Mouse (Mus musculus) left cerebral cortex, postnatal 14 days (tissue): ENCODE measurements around the gene Map4k1. TPM values are rescaled to one million over a fixed set of nuclear protein-coding genes. Genes with fewer than 3 reads are reported as not detected.

ENCODE experiments used
- DNase-seq, 2 experiments: peaks; one replicate each; pipeline ENCODE4 v3.0.0; 2021 to 2022; ENCODE audit warnings: low spot score in 2 of 2, mixed read lengths in 1 of 2
- intact Hi-C: fragments of 180-260 bp; cut with DNase I; formaldehyde crosslinking; loops from one replicate; pipeline ENCODE4 v1.15.1; 2025
- total RNA-seq, 2 experiments: library from RNA; stranded (reverse); gene quantifications; 2 replicates each; pipeline ENCODE4 v1.2.3; 2021

Gene Map4k1
- total RNA-seq, 2 experiments from 2014 or later, result 2.0 to 3.7 TPM

DNA sequence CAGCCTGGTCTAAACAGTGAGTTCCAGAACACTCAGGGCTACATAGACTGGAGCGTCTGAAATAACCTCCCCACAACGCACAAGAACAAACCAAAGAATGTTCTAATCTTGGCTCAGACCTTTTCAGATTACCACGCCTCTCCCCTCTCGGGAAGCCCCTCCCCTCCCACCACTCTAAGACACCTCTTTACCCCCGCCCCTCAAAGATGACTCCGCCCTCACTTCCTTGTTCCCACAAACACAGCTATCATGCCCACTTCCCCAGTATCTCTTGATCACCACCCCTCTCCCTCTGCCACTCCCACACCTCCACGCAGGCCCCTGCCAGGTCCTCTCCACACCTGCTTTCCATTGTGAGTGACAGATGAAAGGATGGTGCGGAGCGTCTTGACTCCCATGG lies 26.9 kb downstream of the Map4k1 start:
- intact Hi-C loops, result no loop called here
- DNase-seq, result no peak

DNA sequence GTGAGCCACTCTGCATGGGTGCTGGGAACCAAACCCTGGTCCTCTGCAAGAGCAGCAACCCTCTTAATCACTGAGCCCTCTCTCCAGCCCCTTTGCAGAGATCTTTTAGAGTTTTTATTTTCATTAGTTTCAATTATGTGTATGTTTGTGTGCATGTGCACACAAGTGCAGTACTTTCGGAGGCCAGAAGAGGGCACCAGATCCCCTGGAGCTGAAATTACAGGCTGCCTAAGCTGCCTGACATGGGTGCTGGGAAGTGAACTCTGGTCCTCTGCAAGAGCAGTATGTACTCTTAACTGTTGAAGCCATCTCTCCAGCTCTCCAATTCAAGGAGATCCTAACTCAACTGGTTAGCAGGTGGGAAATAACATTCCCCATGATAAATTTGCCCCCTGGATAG lies 33.1 kb downstream of the Map4k1 start:
- intact Hi-C loops, result no loop called here
- no peak for DNase-seq

DNA sequence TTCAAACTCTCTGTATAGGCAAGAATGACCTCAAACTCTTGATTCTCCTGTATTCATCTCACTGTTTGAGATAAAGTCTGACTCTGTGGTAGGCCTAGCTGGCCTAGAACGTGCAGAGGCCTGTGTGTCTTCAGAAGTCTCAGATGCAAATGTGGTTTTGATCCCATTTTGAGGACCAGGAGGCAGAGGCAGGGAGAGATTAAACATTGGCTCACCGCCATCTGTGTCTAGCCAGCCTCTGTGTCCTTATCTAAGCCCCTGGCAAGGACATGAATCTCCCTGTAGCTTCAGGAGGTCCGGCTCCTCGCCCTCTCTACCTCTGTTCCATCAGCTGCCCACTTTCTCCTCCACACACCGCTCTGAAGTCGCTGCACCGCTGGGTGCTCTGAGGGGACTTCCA lies 34.6 kb downstream of the Map4k1 start:
- DNase-seq, result no peak

DNA sequence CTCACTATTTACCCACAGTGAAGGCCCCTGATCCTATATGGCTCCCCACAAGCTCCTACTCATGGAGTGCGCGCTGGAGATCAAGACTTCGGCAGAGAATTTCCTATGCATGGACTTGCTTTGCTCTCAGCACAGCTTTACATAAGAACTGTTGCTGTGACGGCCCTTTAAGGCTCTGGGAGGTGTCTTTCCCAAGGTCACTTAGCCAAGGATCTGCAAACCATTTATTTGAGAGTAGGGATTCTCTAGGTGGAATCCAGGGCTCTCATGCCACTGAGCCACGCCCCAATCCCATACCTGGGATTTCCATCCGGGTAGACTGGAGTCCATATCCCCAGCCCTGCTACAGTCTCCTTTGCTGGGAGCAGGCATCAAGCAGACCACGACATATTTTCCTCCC lies 35.4 kb downstream of the Map4k1 start:
- DNase-seq, result no peak
- intact Hi-C loops, result no loop called here

More for the DNA sequence above, 34.6 kb downstream of the Map4k1 start:
- intact Hi-C loops, result no loop called here

DNA sequence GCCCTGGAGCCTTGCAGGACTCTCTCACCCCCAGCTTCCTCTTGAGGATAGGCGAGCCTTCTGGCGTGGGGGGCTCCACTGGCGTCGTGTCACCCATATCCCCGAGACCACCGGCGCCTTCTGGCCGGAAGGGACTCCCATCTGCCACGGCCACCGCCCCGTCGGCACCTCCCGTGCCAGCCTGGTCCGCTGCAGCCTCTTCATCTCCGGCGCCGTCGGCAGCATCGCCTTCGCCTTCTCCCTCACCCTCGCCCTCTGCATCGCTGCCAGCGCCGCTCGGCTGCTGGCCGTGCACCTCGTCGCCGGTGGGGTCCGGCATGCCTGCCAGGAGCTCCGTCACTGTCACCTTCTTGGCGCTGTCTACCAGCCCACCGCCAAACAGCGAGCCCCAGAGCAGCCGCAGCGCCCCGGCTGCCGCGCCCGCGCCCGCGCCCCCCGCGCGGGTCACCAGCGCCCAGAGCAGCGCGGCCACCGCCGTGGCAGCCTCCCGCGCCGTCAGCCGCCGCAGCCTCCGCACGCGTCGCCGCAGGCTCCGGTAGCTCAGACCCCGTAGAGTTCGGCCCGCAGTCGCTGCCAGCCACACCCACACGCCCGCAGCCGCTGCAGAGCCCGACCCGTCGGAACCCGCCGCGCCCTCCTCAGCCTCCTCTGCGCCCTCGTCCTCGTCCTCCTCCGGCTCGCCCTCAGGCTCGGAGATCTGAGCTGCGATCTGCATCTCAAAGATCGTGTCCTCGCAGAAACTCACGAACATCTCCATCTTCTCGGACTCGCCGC lies 37.8 kb downstream of the Map4k1 start:
- intact Hi-C loops, result no loop called here

DNA sequence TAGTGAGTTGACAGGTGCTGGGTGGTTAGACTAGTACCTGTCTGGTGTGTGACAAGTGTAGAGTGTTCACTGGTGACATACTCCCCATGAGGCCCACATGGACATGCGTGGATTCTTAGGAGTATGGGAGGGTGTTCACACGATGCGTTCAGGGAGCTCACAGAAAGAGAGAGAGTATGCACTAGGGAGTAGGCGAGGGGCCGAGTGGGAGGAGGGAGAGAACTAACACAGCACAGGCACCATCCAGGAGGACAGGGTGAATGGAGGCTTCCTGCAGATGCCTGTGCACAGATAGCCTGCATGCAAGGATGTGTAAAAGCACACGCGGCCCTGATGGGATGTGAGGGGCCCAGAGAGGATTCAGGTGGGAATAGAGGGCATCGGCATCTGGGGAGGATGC lies 40.6 kb downstream of the Map4k1 start:
- no peak for DNase-seq
- intact Hi-C loops, result no loop called here

More for the DNA sequence above, 37.8 kb downstream of the Map4k1 start:
- no peak for DNase-seq

DNA sequence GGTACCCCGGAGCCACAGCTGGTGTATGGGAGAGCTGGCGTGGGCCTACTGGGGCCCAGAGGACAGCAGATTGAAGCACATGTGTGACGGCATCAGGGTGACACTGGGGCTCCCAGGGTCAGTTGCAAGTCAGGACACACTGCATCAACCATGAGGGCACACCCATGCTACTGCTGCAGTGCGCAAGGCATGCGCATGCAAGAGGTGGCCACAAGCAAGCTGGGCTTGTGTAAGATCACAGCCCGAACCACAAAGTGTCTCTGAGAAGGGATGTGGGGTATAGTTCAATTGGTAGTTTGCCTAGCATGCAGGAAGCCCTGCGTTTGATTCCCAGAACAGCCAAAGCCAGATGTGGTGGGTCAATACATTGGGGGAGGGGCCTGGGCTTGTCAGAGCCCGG lies 41.7 kb downstream of the Map4k1 start:
- no peak for DNase-seq
- intact Hi-C loops, result no loop called here

DNA sequence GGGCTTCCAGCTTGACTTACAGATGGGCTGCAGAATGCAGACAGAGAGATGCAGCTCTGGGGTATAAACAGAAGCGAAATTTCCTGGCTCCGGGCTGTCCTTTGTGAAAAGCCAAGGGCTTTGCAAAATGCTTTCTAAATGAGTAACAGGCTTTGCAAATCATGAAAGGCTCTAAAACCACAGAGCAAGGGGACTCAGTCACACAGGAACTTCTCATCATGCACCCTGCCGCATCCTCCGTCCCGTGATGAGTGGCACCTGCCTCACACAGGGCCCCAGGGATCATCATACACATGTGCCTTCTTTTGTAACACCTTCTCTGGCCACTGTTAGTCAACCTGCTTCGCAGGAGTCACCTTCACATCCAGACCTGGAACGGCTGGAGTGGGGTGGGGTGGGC lies 43.7 kb downstream of the Map4k1 start:
- intact Hi-C loops, result no loop called here
- no peak for DNase-seq

DNA sequence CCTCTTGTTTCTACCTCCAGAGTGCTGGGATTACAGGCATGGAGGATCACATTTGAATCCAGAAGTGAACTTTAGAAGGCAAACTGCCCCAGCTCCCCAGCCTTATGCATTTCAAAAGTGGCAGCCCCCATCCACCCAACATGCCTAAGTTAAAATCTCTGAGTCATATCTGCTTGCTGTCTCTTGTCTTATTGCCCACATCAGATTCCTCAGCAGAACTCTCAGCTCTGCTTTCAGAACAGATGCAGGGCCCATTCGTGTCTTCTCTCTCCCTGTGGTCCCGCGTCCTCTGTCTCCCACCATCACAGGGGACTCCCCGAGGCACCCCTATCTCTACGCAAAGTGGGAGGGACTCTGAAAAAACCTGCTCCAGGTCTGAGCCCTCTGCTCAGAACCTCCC lies 44.3 kb downstream of the Map4k1 start:
- DNase-seq, result peak in 1 of 2 experiments; percentile 32
- intact Hi-C loops, result no loop called here

DNA sequence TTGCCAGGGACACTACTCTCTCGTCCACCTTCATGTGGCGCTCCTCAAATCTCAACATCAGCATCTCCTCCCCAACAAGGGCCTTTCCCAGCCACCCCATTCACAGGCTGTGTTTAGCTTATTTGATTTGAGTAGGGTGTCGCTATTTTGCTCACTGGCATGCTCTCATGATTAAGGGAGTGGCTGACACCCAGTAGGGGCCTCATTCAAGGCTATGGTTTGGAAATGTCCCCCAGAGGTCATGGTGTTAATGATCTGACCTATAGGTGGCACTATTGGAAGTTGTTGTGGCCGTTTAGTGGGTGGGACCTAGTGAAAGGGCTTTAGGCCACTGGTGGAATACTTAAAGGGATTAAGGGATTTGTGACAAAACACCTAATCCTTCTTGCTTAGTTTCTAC lies 45.0 kb downstream of the Map4k1 start:
- intact Hi-C loops, result no loop called here
- no peak for DNase-seq

DNA sequence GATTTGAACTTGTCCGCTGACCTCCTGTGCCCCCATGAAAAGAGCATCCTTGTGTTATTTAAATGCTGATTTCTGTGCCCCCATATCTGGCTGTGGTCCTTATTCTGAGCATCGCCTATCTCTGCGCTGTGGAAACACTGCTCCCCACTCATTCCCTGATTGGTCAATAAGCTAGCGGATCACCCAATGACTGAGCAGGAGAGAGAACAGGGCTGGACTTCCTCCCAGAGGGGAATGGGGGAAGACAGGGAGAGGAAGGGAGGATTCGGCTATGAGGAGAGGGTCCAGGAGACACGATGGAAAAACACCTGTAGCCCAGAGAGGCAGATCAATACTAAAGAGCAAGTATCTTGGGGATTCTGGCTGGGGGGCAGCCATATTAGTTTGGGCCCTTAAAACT lies 46.9 kb downstream of the Map4k1 start:
- intact Hi-C loops, result no loop called here
- DNase-seq, result no peak

DNA sequence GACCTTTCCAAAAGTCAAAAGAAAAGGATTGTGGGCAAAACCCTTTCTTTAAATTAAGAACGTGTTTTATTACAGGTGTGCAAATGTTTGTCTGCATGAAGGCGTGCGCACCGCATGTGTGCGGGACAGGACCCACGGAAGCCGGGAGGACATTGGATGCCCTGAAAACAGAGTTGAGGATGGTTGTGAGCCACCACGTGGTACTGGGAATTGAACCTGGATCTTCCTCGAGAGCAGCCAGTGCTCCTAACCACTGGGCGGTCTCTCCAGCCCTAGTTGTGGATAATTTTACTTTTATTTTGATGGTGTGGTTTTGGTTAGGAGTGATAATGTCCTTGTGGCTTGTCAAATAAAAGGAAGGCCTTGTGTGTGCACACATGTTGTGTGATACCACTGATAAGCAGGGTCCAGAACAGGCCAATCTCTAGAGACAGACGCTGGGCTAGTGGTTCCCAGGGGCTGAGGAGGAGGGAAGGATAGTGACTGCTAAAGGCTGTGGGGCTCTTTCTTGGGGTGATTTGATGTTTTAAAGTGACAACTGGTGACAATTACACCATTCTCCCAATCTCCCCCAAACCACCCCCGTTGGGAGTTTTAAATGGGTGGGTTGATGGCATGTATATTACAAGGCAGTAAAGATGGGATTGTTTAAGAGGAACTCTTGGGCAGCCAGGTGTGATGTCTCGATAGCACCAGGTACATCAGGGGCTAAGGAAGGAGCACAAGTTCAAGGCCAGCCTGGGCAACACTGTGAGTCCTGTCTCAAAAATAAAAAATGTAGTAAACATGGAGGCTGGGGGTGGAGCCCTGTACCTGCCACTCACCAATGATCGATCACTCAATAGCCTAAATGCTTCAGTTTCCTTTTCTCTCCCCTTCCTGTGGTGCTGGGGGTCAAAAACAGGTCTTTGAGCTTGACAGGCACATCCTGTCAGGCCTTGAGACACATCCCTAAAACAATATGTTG lies 48.1 kb downstream of the Map4k1 start:
- DNase-seq, result no peak
- intact Hi-C loops, result loop anchor here (10.0 kb wide), 1 partner anchor 245 kb away; the partner anchor contains the start of gene Rinl

DNA sequence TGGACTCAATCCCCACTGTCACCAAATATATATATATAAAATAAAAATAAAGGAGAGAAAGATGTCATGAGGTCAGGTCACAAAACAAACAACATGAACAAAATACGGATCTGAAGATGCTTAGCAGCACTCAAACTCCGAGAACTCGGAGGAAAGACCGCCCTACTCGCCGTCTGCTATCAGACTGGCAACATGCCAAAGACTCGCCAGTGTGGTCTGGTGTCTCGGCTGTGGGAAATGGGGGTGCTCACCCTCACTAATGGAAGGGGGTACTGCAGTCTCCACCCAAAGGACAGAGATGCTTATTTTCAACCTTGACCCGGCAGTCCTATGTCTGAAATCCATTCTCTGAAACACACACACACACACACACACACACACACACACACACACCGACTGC lies 49.8 kb downstream of the Map4k1 start:
- DNase-seq, result no peak
- intact Hi-C loops, result loop anchor here (10.0 kb wide), 1 partner anchor 247 kb away; the partner anchor contains the start of gene Rinl

DNA sequence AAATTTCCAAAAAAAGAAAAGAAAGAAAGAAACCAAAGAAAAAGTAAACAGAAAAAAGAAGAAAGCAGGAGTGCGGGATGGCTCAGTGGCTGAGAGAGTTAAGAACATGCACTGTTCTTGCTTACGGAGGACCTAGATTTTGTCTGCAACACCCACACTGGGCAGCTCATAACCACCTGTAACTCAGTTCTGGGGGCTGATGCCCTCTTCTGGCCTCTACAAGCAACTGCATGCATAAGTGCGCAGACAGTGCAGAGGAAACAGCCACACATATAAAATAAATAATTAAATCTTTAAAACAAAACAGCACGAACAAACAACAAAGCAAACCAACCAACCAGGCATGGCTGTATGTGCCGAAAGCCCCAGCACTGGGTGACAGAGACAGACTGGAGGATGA lies 50.8 kb downstream of the Map4k1 start:
- no peak for DNase-seq
- intact Hi-C loops, result loop anchor here (10.0 kb wide), 1 partner anchor 248 kb away; the partner anchor contains the start of gene Rinl

DNA sequence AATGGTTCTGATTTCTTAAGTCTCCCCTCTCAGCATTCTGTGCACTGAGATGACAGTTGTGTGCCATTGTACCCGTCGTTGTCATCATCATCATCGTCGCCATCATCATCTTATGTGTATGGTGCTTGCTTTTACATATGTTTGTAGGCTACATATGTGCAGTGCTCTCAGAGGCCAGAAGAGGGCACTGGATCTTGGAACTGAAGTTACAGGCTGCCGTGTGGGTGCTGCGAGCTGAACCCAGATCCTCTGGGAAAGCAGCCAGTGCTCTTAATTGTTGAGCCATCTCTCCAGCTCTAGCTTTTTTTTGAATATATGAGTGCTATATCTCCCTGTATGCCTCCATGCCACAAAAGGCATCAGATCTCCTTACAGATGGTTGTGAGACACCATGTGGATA lies 55.4 kb downstream of the Map4k1 start:
- no peak for DNase-seq
- intact Hi-C loops, result loop anchor here (5.0 to 10.0 kb wide), 2 partner anchors 50 to 252 kb away; partner anchors contain the start of gene Rinl

DNA sequence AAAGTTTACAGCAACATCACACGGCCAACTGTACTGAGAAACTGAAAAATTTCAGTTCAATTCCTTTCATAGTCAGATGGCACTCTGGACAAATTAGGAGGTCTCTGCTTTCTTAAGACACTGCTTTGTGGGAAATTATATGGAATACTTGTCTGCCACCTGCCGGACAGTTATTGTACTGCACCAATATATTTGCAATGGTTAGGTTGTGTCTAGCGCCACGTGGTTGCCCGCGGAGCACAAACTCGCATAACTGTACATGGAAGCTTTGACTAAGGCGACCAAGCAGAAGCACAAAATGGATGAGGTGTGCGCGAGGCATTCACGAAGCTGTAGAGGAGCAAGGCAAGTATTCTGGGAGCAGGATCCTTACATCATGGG lies 57.7 kb downstream of the Map4k1 start:
- DNase-seq, result peak; percentile 96 to 97
- intact Hi-C loops, result loop anchor here (2.0 to 10.0 kb wide), 3 partner anchors 52 to 255 kb away; partner anchors contain the start of gene Rinl

DNA sequence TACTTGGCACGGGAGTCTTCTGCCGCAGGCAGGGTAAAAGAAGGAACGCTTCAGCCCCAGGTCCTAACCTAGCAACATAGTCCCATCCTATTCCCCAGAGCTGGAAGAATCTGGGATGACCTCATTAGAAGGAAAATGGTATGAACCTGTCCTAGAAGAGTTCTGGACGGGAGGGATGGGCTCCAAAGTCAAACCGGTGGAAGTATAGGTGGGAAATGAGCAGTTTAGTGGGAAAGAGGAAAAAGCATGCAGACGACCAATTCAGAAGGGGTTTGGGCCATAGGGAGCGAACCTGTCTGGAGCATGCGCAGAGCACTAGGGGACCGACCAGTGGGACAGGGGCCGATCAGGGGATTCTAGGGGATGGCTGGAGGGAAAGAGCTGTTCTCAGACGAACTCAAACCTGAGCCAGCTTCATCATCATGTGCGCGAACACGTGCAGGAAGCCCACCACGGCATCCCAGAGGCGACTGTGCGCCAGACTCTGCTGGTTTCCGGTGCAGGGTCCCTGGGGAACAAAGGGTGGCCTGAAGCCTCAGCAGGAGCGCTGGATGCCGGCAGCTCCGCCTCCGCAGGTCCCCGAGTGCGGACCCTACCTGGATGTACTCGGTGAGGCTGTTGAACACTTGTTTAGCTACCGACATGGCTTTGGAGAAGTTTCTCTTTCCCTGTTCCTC lies 58.3 kb downstream of the Map4k1 start:
- intact Hi-C loops, result loop anchor here (2.0 to 10.0 kb wide), 4 partner anchors 53 to 255 kb away; partner anchors contain the start of gene Rinl
- DNase-seq, result no peak

DNA sequence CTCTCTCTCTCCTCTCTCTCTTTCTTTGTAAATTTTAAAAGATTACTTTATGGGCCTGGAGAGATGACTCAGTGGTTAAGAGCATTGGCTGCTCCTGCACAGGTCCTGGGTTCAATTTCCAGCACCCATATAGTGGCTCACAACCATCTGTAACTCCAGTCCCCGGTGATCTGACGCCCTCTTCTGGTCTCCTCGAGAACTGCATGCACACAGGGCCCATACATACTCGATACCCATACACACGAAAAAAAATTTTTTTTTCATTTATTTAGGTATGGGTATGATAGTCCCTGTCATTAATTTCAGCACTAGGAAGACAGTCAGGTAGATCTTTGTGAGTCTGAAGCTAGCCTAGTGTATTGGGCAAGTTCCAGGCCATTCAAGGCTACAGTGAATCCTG lies 59.3 kb downstream of the Map4k1 start:
- no peak for DNase-seq
- intact Hi-C loops, result loop anchor here (10.0 kb wide), 1 partner anchor 64 kb away; no protein-coding TSS in a partner anchor

DNA sequence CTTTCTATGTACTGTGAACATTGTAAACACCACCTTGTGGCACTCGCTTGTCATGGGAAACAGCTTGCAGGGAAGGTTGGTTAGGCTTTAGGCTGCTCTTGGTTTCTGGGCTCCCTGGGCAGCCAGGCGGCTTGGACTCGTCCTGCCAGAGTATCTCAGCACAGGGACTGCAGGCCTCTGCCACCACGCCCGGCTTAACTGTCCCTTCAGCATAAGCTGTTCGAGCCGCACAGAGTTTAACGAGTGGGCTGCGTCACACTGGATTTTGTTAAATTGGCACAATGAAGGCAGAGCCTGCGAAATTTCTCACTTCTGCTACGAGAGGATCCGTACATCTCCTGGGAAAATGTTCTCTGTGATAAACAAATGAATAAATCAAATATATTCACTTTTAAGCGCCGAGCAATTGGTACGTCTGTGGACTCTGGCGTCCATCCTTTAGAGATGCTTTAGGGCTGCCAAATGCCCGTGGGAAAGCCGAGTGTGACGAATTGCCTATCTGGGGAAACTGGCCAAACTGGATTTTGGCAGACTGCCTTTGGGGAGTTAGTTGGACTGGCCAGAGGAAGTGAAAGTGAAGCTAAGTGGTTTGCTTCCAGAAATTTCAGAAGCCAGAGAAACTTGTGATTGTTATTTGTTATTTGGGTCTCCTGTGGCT lies 61.3 kb downstream of the Map4k1 start:
- DNase-seq, result peak; percentile 43 to 55
- intact Hi-C loops, result loop anchor here (10.0 kb wide), 1 partner anchor 62 kb away; no protein-coding TSS in a partner anchor
